Mouse (Mus musculus) embryonic facial prominence, embryonic 11.5 days (tissue): ENCODE data around the gene Trip6. TPM values are rescaled to one million over a fixed set of nuclear protein-coding genes. Genes with fewer than 3 reads are reported as not detected.

ENCODE experiments used
- ATAC-seq: fragments of 200-750 bp; cut with Nextera tagmentation; replicated peaks from 2 replicates; pipeline ENCODE4 v1.8.0; 2017; ENCODE audit warnings: low read depth; ENCODE audit not compliant: insufficient number of reproducible peaks, low FRiP score, low TSS enrichment
- DNase-seq: peaks from one replicate; pipeline ENCODE4 v3.0.0-alpha.2; 2015; ENCODE audit warnings: low spot score
- H3K27ac ChIP-seq: fragments of 300-500 bp; sonication (generic); replicated peaks from 2 replicates; pipeline ENCODE4 v1.5.1; 2014; ENCODE audit warnings: mild to moderate bottlenecking, low read depth, low read length, control low read depth
- H3K27me3 ChIP-seq: fragments of 300-500 bp; sonication (generic); 2 replicates; pipeline ENCODE4 v1.6.1; 2014; ENCODE audit warnings: mild to moderate bottlenecking, low read length, moderate library complexity, mixed read lengths; ENCODE audit not compliant: control insufficient read depth, insufficient read depth
- H3K36me3 ChIP-seq: fragments of 300-500 bp; sonication (generic); replicated peaks from 2 replicates; pipeline ENCODE4 v1.6.1; 2014; ENCODE audit warnings: low read depth, mild to moderate bottlenecking, low read length, moderate library complexity, mixed read lengths; ENCODE audit not compliant: control insufficient read depth, insufficient read depth
- H3K4me1 ChIP-seq: fragments of 300-500 bp; sonication (generic); 2 replicates; pipeline ENCODE4 v1.6.1; 2014; ENCODE audit warnings: low read length, mixed read lengths; ENCODE audit not compliant: control insufficient read depth, insufficient read depth
- H3K4me2 ChIP-seq: fragments of 300-500 bp; sonication (generic); 2 replicates; pipeline ENCODE4 v1.6.1; 2014; ENCODE audit warnings: low read depth, mild to moderate bottlenecking, control low read depth, low read length, moderate library complexity
- H3K4me3 ChIP-seq: fragments of 300-500 bp; sonication (generic); 2 replicates; pipeline ENCODE4 v1.5.1; 2014; ENCODE audit warnings: low read depth, low read length, control low read depth
- H3K9ac ChIP-seq: fragments of 300-500 bp; sonication (generic); replicated peaks from 2 replicates; pipeline ENCODE4 v1.6.1; 2014; ENCODE audit warnings: mild to moderate bottlenecking, control low read depth, low read length
- H3K9me3 ChIP-seq: fragments of 300-500 bp; sonication (generic); replicated peaks from 2 replicates; pipeline ENCODE4 v1.6.1; 2016; ENCODE audit warnings: mild to moderate bottlenecking, low read length, inconsistent platforms, mixed read lengths; ENCODE audit not compliant: control insufficient read depth
- WGBS: fragments of 180-500 bp; shearing (Covaris S2); extraction: QIAGEN DNeasy Blood & Tissue Kit; methylation state at CpG from one replicate; pipeline ENCODE4 v1.1.7; 2014; 5-methylcytosine and 5-hydroxymethylcytosine counted together
- polyA plus RNA-seq: library from polyadenylated mRNA; unstranded; fragments of >200 nt; fragmentation: Nextera tagmentation; extraction: Ambion mirVana; gene quantifications from 2 replicates; pipeline ENCODE4 v1.2.1, GENCODE M21; 2014

Gene Trip6
- polyA plus RNA-seq, 1 experiment from 2014 or later: 40.3 TPM

DNA sequence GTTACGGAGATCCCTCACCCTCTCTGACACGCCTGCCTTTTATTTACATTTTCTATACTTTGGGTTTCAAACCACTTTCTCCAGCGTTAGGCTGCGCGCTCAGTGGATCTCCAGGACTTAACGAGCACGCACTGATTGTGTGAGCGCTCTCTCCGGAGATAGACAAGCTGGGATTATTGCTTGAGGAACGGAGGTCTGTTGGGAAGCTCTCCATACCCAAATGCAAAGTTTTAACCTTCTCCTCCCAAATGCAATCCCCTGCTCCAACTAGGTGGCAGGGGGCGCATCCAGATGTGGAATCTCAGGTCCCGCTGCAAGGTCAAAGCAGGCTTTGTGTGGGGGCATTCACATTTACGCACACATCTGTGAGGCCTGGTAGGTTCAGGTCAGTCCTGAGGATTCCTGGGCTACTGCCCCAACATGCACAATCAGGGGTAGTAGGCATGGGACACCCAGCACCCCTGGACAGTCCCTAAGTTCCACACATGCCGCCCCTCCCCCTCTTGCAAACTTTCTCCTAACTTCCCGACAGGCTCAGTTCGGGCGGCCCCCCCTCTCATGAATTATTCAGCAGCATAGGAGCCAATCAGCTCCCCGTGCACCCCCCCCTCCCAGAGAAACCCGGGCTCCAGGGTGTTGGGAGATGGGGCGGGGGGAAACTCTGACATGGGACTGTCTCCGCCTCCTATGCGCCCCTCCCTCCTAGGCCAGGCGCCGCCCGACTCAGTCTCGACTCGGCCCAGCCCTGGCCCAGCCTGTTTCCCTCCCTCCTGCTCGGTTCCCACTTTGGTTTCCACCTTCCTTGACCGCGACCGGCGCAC is 35.4 kb upstream of the Trip6 start, which contains the start of gene Ephb4:
TSS of gene Ephb4 (plus strand) at position 726 of the 821 bp plus-strand sequence.
- WGBS: under 1% methylated on average over 31 of the region's 32 CpGs
- H3K27ac ChIP-seq: peak within 1 kb of the TSS; percentile 95
- H3K4me2 ChIP-seq: peak within 1 kb of the TSS; percentile 81
- no peaks in the 10 kb centered on the region for H3K27me3 ChIP-seq
- DNase-seq (peak; percentile 97), ATAC-seq (peak; percentile 95)
- H3K4me3 ChIP-seq: peak within 1 kb of the TSS; percentile 93
- peaks cover 6% of the 10 kb centered on the region for H3K36me3 ChIP-seq
- no peaks in the 10 kb centered on the region for H3K9me3 ChIP-seq
- 0 out of 2 replicates have a peak, but pooled peaks cover 6% of the 10 kb centered on the region for H3K4me1 ChIP-seq
- H3K9ac ChIP-seq: peak within 1 kb of the TSS; percentile 97

DNA sequence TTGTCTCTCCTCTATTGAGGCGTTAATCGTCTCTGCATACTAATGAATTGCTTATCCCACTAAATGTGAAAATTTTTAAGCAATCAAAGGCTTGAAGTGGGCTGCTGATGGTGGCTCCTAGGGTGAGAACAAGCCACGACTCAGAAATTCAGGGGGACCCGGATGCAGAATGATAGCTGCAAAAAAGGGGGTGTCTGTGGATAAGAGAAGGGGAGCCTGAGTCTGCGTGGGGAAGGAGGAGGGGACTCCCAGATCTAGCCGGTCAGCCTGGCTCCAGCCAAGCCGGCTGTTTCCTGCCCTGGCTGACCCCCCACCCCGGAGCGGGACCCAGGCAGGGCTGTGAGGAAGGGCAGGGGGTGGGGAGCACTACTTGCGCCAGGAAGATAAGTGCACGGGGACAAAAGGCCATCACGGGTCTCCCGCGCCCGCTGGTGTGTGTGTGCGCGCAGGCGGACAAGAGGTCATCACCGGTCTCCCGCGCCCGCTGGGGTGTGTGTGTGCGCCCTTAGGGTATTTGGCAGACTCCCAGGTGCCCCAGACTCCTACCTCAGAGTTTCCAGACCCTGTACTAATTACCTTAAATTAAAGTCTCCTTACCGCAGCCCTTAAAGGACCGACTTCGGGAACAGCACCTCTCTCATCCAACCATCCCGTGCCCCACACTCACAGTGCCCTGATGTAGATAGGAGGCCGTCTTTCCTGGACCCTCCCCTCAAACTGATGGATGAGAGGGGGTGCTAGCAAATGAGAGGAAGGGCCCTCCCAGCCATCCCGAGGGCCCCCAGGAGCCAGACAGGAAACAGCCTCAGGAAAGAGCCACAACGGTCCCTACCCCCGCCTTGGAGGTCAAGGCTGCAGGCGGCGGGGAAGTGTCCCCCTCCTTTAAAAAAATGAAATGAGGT is 34.5 kb upstream of the Trip6 start:
- ATAC-seq (no peak), DNase-seq (peak; percentile 56)
- Histone ChIP-seq H3K4me2 (peak overlapping the region; percentile 81), H3K27me3 (no peaks in the 10 kb centered on the region), H3K4me1 (0 out of 2 replicates have a peak, but pooled peaks cover 6% of the 10 kb centered on the region), H3K9me3 (no peaks in the 10 kb centered on the region), H3K9ac (peak overlapping the region; percentile 97), H3K4me3 (peak overlapping the region; percentile 93), H3K36me3 (no peaks in the 10 kb centered on the region), H3K27ac (peak overlapping the region; percentile 95)
- under 1% methylated on average over 33 of the region's 33 CpGs for WGBS

DNA sequence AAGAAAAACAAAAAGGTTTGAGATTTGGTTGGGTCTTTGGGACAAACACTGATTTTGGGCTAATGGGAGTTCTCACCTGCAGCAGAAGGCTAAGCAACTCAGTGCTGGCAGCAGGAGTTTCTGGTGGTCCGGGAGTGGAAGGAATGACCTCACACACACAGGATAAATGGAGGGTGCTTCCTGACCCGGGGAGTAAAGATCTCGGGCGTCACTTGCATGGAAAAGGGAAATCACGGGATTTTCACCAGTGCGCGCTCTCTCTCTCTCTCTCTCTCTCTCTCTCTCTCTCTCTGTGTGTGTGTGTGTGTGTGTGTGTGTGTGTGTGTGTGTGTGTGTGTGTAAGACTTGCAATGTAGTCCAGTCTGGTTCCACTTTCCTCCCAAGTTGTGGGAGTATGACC is 33.7 kb upstream of the Trip6 start:
- no peak for ATAC-seq
- WGBS: 19% methylated on average over 7 of the region's 7 CpGs
- no peak overlapping the region for H3K4me3 ChIP-seq

DNA sequence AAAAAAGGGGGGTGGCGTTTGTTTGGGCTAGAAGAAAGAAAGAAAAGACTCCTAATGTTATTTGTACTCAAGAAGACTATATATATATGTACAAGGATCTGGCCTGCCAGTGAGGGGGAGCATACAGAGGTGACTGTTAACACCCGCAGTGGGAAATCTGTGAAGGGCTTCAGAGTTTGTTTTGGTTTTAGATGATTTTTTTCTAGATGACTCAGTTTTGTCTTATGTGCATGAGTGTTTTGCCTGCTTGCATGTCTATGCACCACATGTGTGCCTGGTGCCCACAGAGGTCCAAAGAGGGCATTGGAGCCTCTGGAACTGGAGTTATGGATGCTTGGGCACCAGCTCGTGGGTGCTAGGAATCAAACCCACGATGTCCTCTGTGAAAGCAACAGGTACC is 32.8 kb upstream of the Trip6 start:
- Histone ChIP-seq H3K27me3 (no peaks in the 10 kb centered on the region), H3K9ac (no peak overlapping the region), H3K4me2 (no peak overlapping the region), H3K9me3 (no peaks in the 10 kb centered on the region), H3K4me3 (no peak overlapping the region), H3K36me3 (no peaks in the 10 kb centered on the region), H3K27ac (no peak overlapping the region), H3K4me1 (0 out of 2 replicates have a peak, but pooled peaks cover 2% of the 10 kb centered on the region)
- ATAC-seq (no peak), DNase-seq (no peak)
- WGBS: 83% methylated on average over 4 of the region's 4 CpGs

More for the DNA sequence above, 33.7 kb upstream of the Trip6 start:
- Histone ChIP-seq H3K9me3 (no peaks in the 10 kb centered on the region), H3K27me3 (no peaks in the 10 kb centered on the region), H3K4me1 (0 out of 2 replicates have a peak, but pooled peaks cover 6% of the 10 kb centered on the region), H3K9ac (no peak overlapping the region), H3K4me2 (no peak overlapping the region), H3K36me3 (no peaks in the 10 kb centered on the region), H3K27ac (0 out of 2 replicates have a peak overlapping the region, but pooled peaks have one; percentile 35)
- no peak for DNase-seq

DNA sequence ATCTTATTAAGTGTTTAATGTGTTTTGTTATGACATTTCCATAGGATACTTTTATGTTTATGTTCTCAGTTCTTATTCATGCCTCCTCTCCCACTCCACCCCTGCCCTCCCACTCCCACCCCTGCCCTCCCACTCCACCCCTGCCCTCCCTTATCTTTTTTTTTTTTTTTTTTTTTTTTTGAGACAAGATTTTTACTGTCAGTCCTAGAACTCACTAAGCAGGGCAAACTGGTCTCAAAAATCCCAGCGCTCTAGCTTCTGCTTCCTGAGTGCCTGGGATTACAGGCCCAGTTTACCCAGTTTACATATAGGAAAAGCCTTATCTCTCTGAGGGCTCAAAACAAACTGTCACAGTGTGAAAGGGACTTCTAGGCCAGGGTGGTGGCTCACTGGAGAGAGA is 32.2 kb upstream of the Trip6 start:
- ATAC-seq: no peak
- no peak overlapping the region for H3K4me3 ChIP-seq
- no peak overlapping the region for H3K27ac ChIP-seq
- no peaks in the 10 kb centered on the region for H3K27me3 ChIP-seq
- no peaks in the 10 kb centered on the region for H3K9me3 ChIP-seq
- 0 out of 2 replicates have a peak, but pooled peaks cover 2% of the 10 kb centered on the region for H3K4me1 ChIP-seq
- no peak overlapping the region for H3K9ac ChIP-seq
- no peak overlapping the region for H3K4me2 ChIP-seq
- 67% methylated on average over 1 of the region's 1 CpGs for WGBS
- no peaks in the 10 kb centered on the region for H3K36me3 ChIP-seq
- DNase-seq: no peak

DNA sequence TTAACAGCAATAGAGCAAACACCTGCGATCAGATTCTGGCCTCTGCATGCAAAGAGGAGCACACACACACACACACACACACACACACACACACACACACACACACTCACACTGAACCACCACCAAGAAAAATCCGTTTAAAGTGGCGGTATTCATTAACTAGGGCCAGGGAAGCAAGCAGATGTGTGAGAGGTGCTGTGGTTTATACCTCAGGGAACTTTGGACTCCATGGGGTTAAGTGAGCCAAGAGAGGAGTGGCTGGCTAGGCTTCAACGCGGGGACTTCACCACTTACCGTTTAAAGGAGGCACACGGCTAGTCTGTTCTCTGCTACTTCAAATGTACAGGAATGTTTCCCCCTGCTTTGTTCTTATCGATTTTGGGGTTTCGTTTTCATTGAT is 31.6 kb upstream of the Trip6 start:
- ATAC-seq (no peak), DNase-seq (peak; percentile 39)
- 29% methylated on average over 9 of the region's 9 CpGs for WGBS
- H3K4me3 ChIP-seq: no peak overlapping the region
- H3K27me3 ChIP-seq: no peaks in the 10 kb centered on the region
- no peak overlapping the region for H3K4me2 ChIP-seq
- 0 out of 2 replicates have a peak, but pooled peaks cover 2% of the 10 kb centered on the region for H3K4me1 ChIP-seq
- H3K36me3 ChIP-seq: no peaks in the 10 kb centered on the region
- H3K9ac ChIP-seq: no peak overlapping the region
- no peak overlapping the region for H3K27ac ChIP-seq
- no peaks in the 10 kb centered on the region for H3K9me3 ChIP-seq

DNA sequence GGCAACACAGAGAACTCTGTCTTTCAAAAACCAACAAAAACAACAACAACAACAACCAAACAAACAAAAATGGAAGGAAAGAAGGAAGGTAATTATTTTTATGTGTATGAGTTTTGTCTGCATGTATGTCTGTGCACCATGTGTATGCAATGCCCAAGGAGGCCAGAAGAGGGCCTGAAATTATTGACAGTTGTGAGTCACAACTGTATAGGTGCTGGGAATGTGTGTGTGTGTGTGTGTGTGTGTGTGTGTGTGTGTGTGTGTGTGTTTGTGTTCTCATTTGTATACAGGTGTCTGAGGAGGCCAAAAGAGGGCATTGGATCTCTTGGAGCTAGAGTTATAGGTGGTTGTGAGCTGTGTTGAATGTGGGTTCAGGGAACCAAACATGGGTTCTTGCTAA is 29.7 kb upstream of the Trip6 start:
- no peaks in the 10 kb centered on the region for H3K9me3 ChIP-seq
- no peak overlapping the region for H3K4me3 ChIP-seq
- no peak overlapping the region for H3K9ac ChIP-seq
- H3K27me3 ChIP-seq: no peaks in the 10 kb centered on the region
- no peaks in the 10 kb centered on the region for H3K36me3 ChIP-seq
- DNase-seq: no peak
- no peak for ATAC-seq
- H3K27ac ChIP-seq: no peak overlapping the region
- H3K4me1 ChIP-seq: peaks cover 8% of the 10 kb centered on the region; the same call in 1 of the 2 replicates
- no peak overlapping the region for H3K4me2 ChIP-seq
